Mouse (Mus musculus) duodenum, adult 2 months (tissue): ENCODE measurements around the gene Wdr70. TPM values are rescaled to one million over a fixed set of nuclear protein-coding genes. Genes with fewer than 3 reads are reported as not detected.

Source experiments
- polyA plus RNA-seq: library from polyadenylated mRNA; depleted of rRNA; stranded (reverse); fragments of >200 nt; gene quantifications from 2 replicates; pipeline ENCODE4 v1.2.3, GENCODE M21; 2012; ENCODE audit warnings: low replicate concordance; rRNA removed

The Wdr70 gene
- 3.2 and 3.4 TPM in 2 replicates for polyA plus RNA-seq

GRCm38 (mm10) chr15:8098774-8099749 is at the start of gene Wdr70:
Gene Wdr70 (minus strand): TSS chr15:8099209.

GRCm38 (mm10) chr15:8108966-8109743 is 10.1 kb upstream of the Wdr70 start, which contains the start of gene Nup155:
Gene Nup155 (plus strand): TSS chr15:8109273.

Other genes starting within 250 kb of the Wdr70 start
- gene Nup155, start 10.1 kb upstream of the Wdr70 start, polyA plus RNA-seq = 1.0 and 2.2 TPM in 2 replicates
- 0.24 and 0.55 TPM in 2 replicates for gene Cplane1, start 69.9 kb upstream of the Wdr70 start, polyA plus RNA-seq